Mouse (Mus musculus) hindbrain, postnatal 0 days (tissue): ENCODE results near the gene Elovl3. TPM values are rescaled to one million over a fixed set of nuclear protein-coding genes. Genes with fewer than 3 reads are reported as not detected.

ENCODE experiments used
- ATAC-seq: fragments of 200-750 bp; cut with Nextera tagmentation; 2 replicates; pipeline ENCODE4 v1.8.0; 2017; ENCODE audit warnings: mild to moderate bottlenecking, moderate TSS enrichment, moderate library complexity
- DNase-seq: peaks from one replicate; pipeline ENCODE4 v3.0.0-alpha.2; 2015; ENCODE audit warnings: low spot score
- H3K27ac ChIP-seq: fragments of 300-500 bp; sonication (generic); 2 replicates; pipeline ENCODE4 v1.5.1; 2014; ENCODE audit warnings: mild to moderate bottlenecking
- H3K27me3 ChIP-seq: fragments of 300-500 bp; sonication (generic); 2 replicates; pipeline ENCODE4 v1.6.1; 2014; ENCODE audit warnings: low read length, mixed read lengths; ENCODE audit not compliant: insufficient read depth
- H3K36me3 ChIP-seq: fragments of 300-500 bp; sonication (generic); 2 replicates; pipeline ENCODE4 v1.6.1; 2014; ENCODE audit warnings: low read length, mixed read lengths; ENCODE audit not compliant: insufficient read depth
- H3K4me1 ChIP-seq: fragments of 300-500 bp; sonication (generic); 2 replicates; pipeline ENCODE4 v1.6.1; 2014; ENCODE audit warnings: antibody characterized with exemption, low read length, mixed read lengths; ENCODE audit not compliant: insufficient read depth
- H3K4me2 ChIP-seq: fragments of 300-500 bp; sonication (generic); 2 replicates; pipeline ENCODE4 v1.6.1; 2014; ENCODE audit warnings: low read depth, mild to moderate bottlenecking, low read length, moderate library complexity, mixed read lengths
- H3K4me3 ChIP-seq: fragments of 300-500 bp; sonication (generic); 2 replicates; pipeline ENCODE4 v1.5.1; 2014; ENCODE audit warnings: low read length
- H3K9ac ChIP-seq: fragments of 300-500 bp; sonication (generic); replicated peaks from 2 replicates; pipeline ENCODE4 v1.6.1; 2014; ENCODE audit warnings: mild to moderate bottlenecking, low read length, moderate library complexity, mixed read lengths
- H3K9me3 ChIP-seq: fragments of 300-500 bp; sonication (generic); 2 replicates; pipeline ENCODE4 v1.6.1; 2016; ENCODE audit warnings: low read length, mixed read lengths
- CTCF ChIP-seq: IDR thresholded peaks from 2 replicates; pipeline ENCODE4 v1.5.1; 2016; ENCODE audit warnings: antibody characterized with exemption, control low read depth, low read depth
- WGBS: fragments of 180-500 bp; shearing (Covaris S2); extraction: QIAGEN DNeasy Blood & Tissue Kit; methylation state at CpG from one replicate; pipeline ENCODE4 v1.1.7; 2014; 5-methylcytosine and 5-hydroxymethylcytosine counted together
- polyA plus RNA-seq: library from polyadenylated mRNA; unstranded; fragments of >200 nt; fragmentation: Nextera tagmentation; extraction: Ambion mirVana; gene quantifications from 2 replicates; pipeline ENCODE4 v1.2.1, GENCODE M21; 2015
- total RNA-seq: library from RNA; depleted of rRNA; stranded (reverse); fragments of >200 nt; gene quantifications from 2 replicates; pipeline ENCODE4 v1.2.3, GENCODE M21; 2014; rRNA removed

Elovl3 gene
- total and polyA plus RNA-seq, 2 experiments from 2014 or later, result not detected

DNA sequence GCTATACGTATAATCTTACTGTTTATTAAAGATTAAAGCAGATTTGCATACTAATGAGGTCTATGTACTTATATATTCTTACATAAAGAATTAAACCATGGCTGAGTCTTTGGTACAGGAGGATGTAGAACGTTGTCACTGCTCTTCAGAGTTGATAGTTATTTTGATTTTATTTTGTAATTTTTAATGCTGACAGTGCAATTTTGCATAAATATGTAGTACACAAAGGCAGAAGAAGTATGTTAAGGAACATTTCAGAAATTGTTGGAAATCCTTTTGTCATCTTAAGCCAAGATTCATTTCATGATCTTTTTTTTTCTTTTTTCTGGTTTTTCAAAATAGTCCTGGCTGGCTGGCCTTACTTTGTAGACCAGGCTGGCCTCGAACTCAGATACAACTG is 37.7 kb downstream of the Elovl3 start:
- Histone ChIP-seq H3K9me3 (no peaks in the 10 kb centered on the region), H3K4me1 (no peaks in the 10 kb centered on the region), H3K36me3 (peaks cover 18% of the 10 kb centered on the region), H3K4me2 (no peak overlapping the region), H3K4me3 (no peak overlapping the region), H3K27me3 (no peaks in the 10 kb centered on the region), H3K9ac (no peak overlapping the region), H3K27ac (no peak overlapping the region)
- WGBS, result 80% methylated on average over 3 of the region's 3 CpGs
- no peak for DNase-seq
- no peak for ATAC-seq
- no peak for TF ChIP-seq CTCF

DNA sequence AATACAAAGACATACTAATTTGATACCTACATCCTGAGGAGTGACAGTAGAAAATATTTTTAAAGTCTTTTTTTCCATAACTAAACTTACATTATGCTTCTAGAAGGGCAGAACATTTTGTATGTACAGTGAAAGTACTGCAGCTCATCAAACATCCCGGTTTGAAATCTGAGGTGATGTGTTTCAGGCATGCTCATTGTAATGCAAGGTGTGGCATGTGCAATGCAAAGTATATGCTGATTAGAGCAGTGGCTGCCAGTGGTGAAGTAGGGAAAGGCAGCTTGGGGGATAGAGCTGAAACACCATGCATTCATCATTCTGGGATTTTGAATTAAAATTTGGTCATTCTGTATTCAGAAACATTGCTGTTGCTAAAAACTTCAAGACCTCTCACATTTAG is 38.2 kb downstream of the Elovl3 start:
- H3K9me3 ChIP-seq, result no peaks in the 10 kb centered on the region
- no peaks in the 10 kb centered on the region for H3K27me3 ChIP-seq
- DNase-seq, result no peak
- ATAC-seq, result no peak
- H3K4me1 ChIP-seq, result no peaks in the 10 kb centered on the region
- no peak overlapping the region for H3K9ac ChIP-seq
- H3K4me3 ChIP-seq, result no peak overlapping the region
- H3K4me2 ChIP-seq, result no peak overlapping the region
- 67% methylated on average over 1 of the region's 1 CpGs for WGBS
- peaks cover 13% of the 10 kb centered on the region for H3K36me3 ChIP-seq
- TF ChIP-seq CTCF, result no peak
- H3K27ac ChIP-seq, result no peak overlapping the region

DNA sequence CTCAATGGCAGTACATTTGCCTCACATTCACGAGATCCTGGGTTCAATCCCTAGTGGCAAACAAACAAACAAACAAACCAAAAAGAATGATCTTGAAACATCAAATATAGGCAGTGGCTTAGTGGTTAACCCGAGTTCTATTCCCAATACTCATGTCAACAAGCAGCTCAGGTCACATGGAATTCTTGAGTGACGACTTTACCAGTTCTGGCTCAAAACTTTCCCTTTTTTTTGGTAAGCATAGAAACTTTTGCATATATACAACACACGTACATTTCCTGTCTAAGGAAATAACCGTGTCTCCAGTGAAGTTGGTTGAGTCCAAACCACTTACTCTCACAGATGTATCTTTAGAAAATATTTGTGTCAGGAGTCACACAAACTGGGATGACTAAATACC is 40.8 kb downstream of the Elovl3 start:
- DNase-seq (no peak), ATAC-seq (no peak)
- Histone ChIP-seq H3K9me3 (no peaks in the 10 kb centered on the region), H3K4me2 (no peak overlapping the region), H3K4me3 (no peak overlapping the region), H3K27ac (no peak overlapping the region), H3K9ac (no peak overlapping the region), H3K27me3 (no peaks in the 10 kb centered on the region), H3K4me1 (no peaks in the 10 kb centered on the region), H3K36me3 (peaks cover 9% of the 10 kb centered on the region)
- WGBS, result 84% methylated on average over 5 of the region's 5 CpGs
- TF ChIP-seq CTCF, result no peak

DNA sequence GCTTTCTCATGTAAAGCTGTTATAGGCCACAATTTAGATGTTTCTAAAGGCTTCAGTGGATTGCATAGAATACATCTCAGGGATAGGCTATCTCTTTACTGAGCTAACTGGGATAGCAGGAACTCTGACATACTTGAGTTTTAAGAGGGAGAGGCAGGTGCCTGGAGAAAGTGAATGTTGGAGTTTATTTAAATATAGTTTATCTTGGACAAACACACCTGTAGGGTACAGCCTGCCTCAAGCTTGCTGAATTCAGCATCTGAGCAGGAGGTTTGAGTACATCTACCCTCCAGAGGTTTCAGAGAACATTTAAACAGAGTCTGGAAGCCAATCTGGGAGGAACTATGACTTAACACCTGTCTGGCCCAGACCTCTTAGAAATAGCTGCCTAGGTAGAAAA is 43.5 kb downstream of the Elovl3 start:
- no peak for ATAC-seq

DNA sequence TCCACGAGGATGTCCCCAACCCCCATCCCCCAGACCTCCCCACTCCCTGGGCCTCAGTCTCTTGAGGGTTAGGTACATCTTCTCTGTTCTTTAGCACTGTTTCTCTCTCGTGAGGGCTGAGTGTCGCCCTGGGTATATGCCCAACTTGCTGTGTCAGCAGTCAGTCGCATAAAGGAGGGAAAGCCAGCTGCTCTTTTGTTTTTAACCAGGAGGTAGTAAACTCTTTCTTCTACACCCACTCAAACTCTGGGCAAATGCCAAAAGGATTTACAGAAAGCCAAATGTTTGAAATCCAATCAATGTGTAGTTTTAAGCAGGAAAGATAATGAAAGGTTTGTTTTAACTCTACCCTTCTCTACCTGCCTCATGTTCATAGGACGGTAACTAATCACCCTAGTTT is 45.3 kb downstream of the Elovl3 start:
- H3K27ac ChIP-seq, result no peak overlapping the region
- H3K4me3 ChIP-seq, result no peak overlapping the region
- DNase-seq (peak; percentile 3), ATAC-seq (no peak)
- no peaks in the 10 kb centered on the region for H3K9me3 ChIP-seq
- TF ChIP-seq CTCF, result no peak
- no peaks in the 10 kb centered on the region for H3K4me1 ChIP-seq
- H3K36me3 ChIP-seq, result 0 out of 2 replicates have a peak, but pooled peaks cover 1% of the 10 kb centered on the region
- WGBS, result 39% methylated on average over 5 of the region's 5 CpGs
- H3K9ac ChIP-seq, result no peak overlapping the region
- H3K27me3 ChIP-seq, result no peaks in the 10 kb centered on the region
- no peak overlapping the region for H3K4me2 ChIP-seq

More for the DNA sequence above, 43.5 kb downstream of the Elovl3 start:
- Histone ChIP-seq H3K4me1 (no peaks in the 10 kb centered on the region), H3K9ac (no peak overlapping the region), H3K36me3 (peaks cover 9% of the 10 kb centered on the region), H3K9me3 (no peaks in the 10 kb centered on the region), H3K4me2 (no peak overlapping the region), H3K27ac (no peak overlapping the region), H3K4me3 (no peak overlapping the region), H3K27me3 (no peaks in the 10 kb centered on the region)
- DNase-seq, result no peak
- no peak for TF ChIP-seq CTCF

DNA sequence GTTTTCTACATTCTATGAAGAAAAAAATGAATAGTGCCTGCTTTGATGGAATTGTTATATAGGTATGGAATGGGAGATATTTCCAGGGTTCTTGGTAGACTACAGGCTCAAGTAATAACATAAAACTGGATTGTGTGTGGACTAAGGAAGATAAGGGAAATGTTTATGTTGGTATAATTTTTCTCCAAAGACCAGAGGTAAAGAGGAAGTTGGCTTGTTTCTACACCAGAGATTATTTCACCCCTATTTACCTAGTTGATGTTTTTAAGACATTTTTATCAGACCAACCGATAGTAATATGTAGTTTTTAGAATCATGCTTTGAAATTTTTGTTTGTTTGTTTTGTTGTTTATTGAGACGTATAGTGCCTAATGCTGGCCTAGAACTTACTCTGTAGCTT is 48.6 kb downstream of the Elovl3 start:
- Histone ChIP-seq H3K4me2 (no peak overlapping the region), H3K4me1 (no peaks in the 10 kb centered on the region), H3K9me3 (no peaks in the 10 kb centered on the region), H3K27me3 (no peaks in the 10 kb centered on the region), H3K4me3 (no peak overlapping the region), H3K9ac (no peak overlapping the region), H3K27ac (no peak overlapping the region), H3K36me3 (0 out of 2 replicates have a peak, but pooled peaks cover 6% of the 10 kb centered on the region)
- ATAC-seq, result no peak
- TF ChIP-seq CTCF, result no peak
- DNase-seq, result no peak
- WGBS, result 96% methylated on average over 2 of the region's 2 CpGs

DNA sequence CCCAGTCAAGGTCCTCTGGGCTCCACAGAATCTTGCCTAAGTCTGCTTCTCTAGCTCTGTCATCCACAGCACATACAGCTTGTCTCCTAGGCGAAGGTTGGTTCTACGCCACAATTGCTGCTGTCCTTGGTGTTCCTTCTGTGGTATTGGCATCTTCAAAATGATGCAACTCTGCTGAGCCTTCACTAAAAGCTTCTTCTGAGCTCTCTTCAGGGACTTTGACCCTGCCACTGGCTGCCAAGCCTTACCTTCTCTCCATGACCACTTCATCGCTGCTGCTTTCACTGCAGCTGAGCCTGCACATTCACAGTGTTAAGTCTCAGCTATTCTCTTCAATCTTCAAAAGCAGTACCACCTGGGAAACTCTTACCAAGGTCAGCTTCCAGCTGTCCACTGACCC is 50.5 kb downstream of the Elovl3 start:
- DNase-seq, result no peak

More for the DNA sequence above, 50.5 kb downstream of the Elovl3 start:
- Histone ChIP-seq H3K27ac (no peak overlapping the region), H3K9me3 (no peaks in the 10 kb centered on the region), H3K4me1 (no peaks in the 10 kb centered on the region), H3K27me3 (no peaks in the 10 kb centered on the region), H3K4me3 (no peak overlapping the region), H3K9ac (no peak overlapping the region), H3K36me3 (0 out of 2 replicates have a peak, but pooled peaks cover 6% of the 10 kb centered on the region), H3K4me2 (no peak overlapping the region)
- WGBS, result 91% methylated on average over 3 of the region's 3 CpGs
- ATAC-seq, result no peak
- TF ChIP-seq CTCF, result no peak

Other genes starting within 250 kb of the Elovl3 start
- 17.5 and 19.1 TPM in 2 replicates for gene Armh3, start 133.4 kb upstream of the Elovl3 start, total RNA-seq
- gene Armh3, start 133.4 kb upstream of the Elovl3 start, polyA plus RNA-seq, result 15.0 and 16.5 TPM in 2 replicates
- 10.6 and 13.1 TPM in 2 replicates for gene Hps6, start 128.4 kb upstream of the Elovl3 start, total RNA-seq
- 4.7 TPM in 2 replicates for gene Hps6, start 128.4 kb upstream of the Elovl3 start, polyA plus RNA-seq
- 9.3 and 25.0 TPM in 2 replicates for gene Pprc1, start 87.0 kb upstream of the Elovl3 start, total RNA-seq
- 7.9 and 9.0 TPM in 2 replicates for gene Pprc1, start 87.0 kb upstream of the Elovl3 start, polyA plus RNA-seq
- gene Ldb1, start 86.7 kb upstream of the Elovl3 start, total RNA-seq, result 139 and 140 TPM in 2 replicates
- 76.8 and 83.0 TPM in 2 replicates for gene Ldb1, start 86.7 kb upstream of the Elovl3 start, polyA plus RNA-seq
- gene Nolc1, start 56.0 kb upstream of the Elovl3 start, total RNA-seq, result 24.1 and 26.9 TPM in 2 replicates
- 57.7 and 61.6 TPM in 2 replicates for gene Nolc1, start 56.0 kb upstream of the Elovl3 start, polyA plus RNA-seq
- gene Pitx3, start 16.4 kb downstream of the Elovl3 start, total RNA-seq, result 0.21 and 1.7 TPM in 2 replicates
- 0.16 TPM in 1 of 2 replicates, not detected in the other for gene Pitx3, start 16.4 kb downstream of the Elovl3 start, polyA plus RNA-seq
- gene Gbf1, start 20.6 kb downstream of the Elovl3 start, total RNA-seq, result 56.4 and 63.7 TPM in 2 replicates
- 51.2 and 52.0 TPM in 2 replicates for gene Gbf1, start 20.6 kb downstream of the Elovl3 start, polyA plus RNA-seq
- 3.5 and 4.7 TPM in 2 replicates for gene Nfkb2, start 172.4 kb downstream of the Elovl3 start, total RNA-seq
- gene Nfkb2, start 172.4 kb downstream of the Elovl3 start, polyA plus RNA-seq, result 1.7 and 1.9 TPM in 2 replicates
- 380 and 396 TPM in 2 replicates for gene Psd, start 195.3 kb downstream of the Elovl3 start, total RNA-seq
- 115 and 123 TPM in 2 replicates for gene Psd, start 195.3 kb downstream of the Elovl3 start, polyA plus RNA-seq
- 69.1 and 71.4 TPM in 2 replicates for gene Fbxl15, start 196.3 kb downstream of the Elovl3 start, total RNA-seq
- gene Fbxl15, start 196.3 kb downstream of the Elovl3 start, polyA plus RNA-seq, result 53.3 and 54.2 TPM in 2 replicates
- 125 and 134 TPM in 2 replicates for gene Cuedc2, start 206.8 kb downstream of the Elovl3 start, total RNA-seq
- 312 and 326 TPM in 2 replicates for gene Cuedc2, start 206.8 kb downstream of the Elovl3 start, polyA plus RNA-seq
- 7.5 and 12.3 TPM in 2 replicates for gene Mfsd13a, start 209.2 kb downstream of the Elovl3 start, total RNA-seq
- gene Mfsd13a, start 209.2 kb downstream of the Elovl3 start, polyA plus RNA-seq, result 9.9 and 10.5 TPM in 2 replicates
- 0.89 and 3.3 TPM in 2 replicates for gene 2310034G01Rik, start 218.4 kb downstream of the Elovl3 start, total RNA-seq
- gene 2310034G01Rik, start 218.4 kb downstream of the Elovl3 start, polyA plus RNA-seq, result 1.7 and 2.5 TPM in 2 replicates